Mouse (Mus musculus): ENCODE results near the gene Dnah10.

- TF ChIP-seq POLR2A (IDR thresholded peaks at IDR 0.05; ENCODE audit: low read depth, low read length) (no peak), CTCF (IDR thresholded peaks at IDR 0.05; ENCODE audit: borderline replicate concordance, insufficient read depth, low read length) (no peak)
Observed at GRCm38 (mm10) chr5:124822128-124822894, 97.4 kb downstream of the Dnah10 start.
